Mouse (Mus musculus): Measurements from ENCODE around the gene Spaca3.

DNA sequence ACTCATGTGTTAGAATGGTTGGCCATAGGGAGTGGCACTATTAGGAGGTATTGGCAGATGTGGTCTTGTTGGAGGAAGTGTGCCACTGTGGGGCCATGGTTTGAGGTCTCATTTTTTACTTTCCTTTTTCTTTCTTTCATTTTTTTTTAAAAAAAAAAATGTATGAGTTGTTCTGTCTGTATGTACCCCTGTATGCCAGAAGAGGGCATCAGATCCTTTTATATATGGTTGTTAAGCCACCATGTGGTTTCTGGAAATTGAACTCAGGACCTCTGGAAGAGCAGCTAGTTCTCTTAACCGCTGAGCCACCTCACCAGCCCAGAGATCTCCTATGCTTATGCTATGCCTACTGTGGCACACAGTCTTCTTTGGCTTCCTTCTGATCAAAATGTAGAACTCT lies 19.4 kb upstream of the Spaca3 start:
- TF ChIP-seq CTCF (IDR thresholded peaks at IDR 0.05; ENCODE audit: borderline replicate concordance, extremely low read depth, insufficient read depth, insufficient read length) (no peak), POLR2A (IDR thresholded peaks at IDR 0.05; ENCODE audit: borderline replicate concordance, extremely low read depth, insufficient read depth, insufficient read length, poor library complexity, severe bottlenecking) (no peak)

All from brain, embryonic 14.5 days (tissue).